Mouse (Mus musculus) right cerebral cortex, postnatal 14 days (tissue): Measurements from ENCODE around the gene AC124108.1.
A peak's percentile ranks its signal among the peaks of the same experiment; 100 is the strongest.
"Not testable (repeated sequence)": the region's sequence is repeated elsewhere in the genome, so short reads cannot be mapped to it uniquely, and the experiment has no call there.

Source experiments
- DNase-seq: peaks from one replicate; pipeline ENCODE4 v3.0.0; 2022

AC124108.1 gene

DNA sequence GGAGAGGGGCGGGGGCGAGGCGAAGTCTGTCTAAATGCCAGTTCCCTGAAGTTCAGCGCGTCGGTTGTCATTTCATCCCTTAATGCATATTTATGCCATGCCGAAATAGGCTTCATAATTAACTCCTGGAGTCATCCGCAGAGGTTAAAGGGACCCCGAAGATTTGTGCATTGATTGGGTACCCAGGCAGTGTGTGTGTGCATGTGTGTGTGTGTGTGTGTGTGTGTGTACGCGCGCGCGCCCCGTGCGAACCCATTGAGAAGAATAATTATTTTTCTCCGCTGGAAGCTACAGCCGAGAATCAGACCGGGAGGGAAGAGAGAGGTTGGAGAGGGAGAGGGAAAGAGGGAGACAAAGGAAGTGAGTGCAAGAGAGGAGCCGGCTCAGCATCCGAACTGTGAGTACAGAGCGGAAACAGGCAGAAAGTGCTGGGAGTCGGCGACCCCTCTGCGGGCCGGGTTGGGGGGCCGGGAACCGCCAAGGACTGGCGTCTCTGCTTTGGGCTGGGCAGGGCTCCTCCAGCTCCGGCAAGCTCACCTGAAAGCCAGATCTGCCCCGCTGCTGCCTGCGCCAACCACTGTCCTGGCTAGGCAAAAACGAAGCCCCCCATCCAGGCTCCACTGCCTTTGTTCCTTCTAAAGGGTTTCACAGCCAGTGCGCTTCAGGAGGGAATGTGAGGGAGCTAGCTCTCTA lies at the start of gene AC124108.1, which contains the start of gene Lemd1:
TSS of gene AC124108.1 (plus strand) at position 365 of the 693 bp plus-strand sequence.
TSS of gene Lemd1 (plus strand) at position 339 of the 693 bp plus-strand sequence.
- no peak for DNase-seq

- DNase-seq = no peak
These were observed 49.5 kb upstream of the AC124108.1 start for GRCm38 (mm10) chr1:132141753-132142152.

DNA sequence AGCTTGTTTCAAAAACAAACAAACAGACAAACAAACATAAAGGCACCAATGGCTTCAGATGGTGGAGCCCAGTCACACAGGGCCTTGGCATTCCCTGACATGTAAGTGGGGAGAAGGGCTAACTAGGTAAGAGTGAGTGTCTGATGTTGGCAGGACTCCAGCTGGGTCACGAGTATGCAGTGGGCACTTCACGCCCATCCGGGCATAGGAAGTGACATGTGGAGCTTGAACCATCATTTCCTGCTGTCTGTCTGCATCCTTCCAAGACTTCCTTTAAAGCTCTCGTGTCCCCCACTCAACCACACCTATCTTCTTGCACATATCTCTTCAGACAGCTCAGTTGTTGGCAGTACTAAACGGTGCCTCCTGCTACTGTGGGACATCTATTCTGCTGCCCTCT lies 48.2 kb upstream of the AC124108.1 start:
- no peak for DNase-seq

- no peak for DNase-seq
These were observed 47.5 kb upstream of the AC124108.1 start for GRCm38 (mm10) chr1:132143730-132144129.

GRCm38 (mm10) chr1:132144223-132144622 lies 47.0 kb upstream of the AC124108.1 start:
- no peak for DNase-seq

- DNase-seq = no peak
These were observed 46.4 kb upstream of the AC124108.1 start for GRCm38 (mm10) chr1:132144837-132145236.

- no peak for DNase-seq
These were observed 45.1 kb upstream of the AC124108.1 start for GRCm38 (mm10) chr1:132145973-132146685.

DNA sequence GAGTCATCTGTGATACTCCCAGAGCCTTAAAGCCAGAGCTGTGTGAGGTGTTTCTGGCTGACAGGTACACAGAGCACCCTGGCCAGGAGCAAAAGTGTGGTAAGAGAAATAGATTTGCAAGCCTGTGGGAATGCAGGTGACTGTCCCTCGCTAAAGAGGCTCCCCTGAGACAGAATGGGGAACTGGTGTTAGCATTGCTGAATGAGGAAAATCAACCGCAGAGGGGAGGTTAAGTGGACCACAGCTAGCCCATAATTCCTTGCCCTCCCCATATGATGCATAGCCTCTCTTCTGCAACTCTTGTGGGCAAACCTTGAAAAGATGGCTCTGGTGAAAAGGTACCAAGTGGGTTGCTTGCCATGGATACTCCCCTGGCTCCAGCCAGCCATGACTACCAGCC lies 41.8 kb upstream of the AC124108.1 start:
- no peak for DNase-seq

DNA sequence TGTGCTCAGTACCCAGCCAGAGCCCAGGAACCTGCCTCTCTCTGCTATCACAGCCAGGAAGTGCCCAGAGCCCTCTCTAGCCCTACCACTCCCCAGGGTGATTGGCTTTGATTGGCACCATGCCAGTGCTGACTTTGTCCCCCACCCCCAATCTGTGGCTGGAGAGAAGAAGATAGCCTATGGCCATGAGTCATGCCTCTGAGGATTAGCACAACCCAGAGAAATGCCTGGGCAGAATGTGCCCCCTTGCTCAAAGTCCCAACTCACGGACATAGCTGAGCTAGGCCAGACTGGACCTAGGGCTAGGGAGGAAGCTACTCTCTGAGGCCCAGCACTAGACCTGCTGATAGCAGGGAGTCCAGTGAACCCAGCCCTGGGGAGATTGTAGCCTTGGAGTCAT lies 41.1 kb upstream of the AC124108.1 start:
- DNase-seq = no peak

DNA sequence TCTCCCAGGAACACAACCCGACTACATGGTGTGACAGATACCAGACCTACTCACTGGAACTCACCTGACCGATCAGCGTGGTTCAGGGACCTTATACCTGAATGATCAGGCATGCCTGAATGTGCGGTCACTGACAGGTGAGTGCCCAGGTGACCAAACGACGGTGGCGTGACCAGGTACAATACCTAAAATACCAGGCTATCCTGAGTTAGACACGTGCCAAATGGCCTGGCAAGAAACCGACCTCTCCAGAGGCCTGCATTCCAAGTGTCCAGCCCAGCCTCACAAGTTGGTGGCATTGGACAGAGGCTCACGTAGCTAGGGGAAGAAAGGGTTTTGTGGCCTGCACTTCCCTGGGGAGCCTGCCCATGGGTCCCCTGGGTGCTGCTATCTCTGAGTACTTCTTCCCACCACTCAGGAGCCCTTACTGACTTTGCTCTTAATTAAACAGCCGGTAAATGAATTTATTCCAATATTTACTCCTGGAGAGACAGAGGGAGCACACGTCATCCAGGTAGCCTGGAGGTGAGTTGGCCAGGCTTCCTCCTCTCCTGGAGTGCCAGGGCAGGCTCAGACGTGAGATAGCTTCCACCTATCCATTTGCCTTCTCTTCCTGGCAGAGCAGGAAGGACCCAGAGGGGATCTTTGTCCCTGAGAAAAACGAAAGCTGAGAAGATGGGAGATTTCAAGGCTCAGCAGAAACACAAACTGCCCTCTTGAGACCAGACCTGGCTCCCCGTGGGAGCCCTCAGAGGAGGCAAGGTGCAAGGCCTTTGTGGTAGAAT lies 40.2 kb upstream of the AC124108.1 start:
- DNase-seq = no peak

GRCm38 (mm10) chr1:132151908-132152307 lies 39.3 kb upstream of the AC124108.1 start:
- no peak for DNase-seq

- DNase-seq = no peak
These were observed 38.1 kb upstream of the AC124108.1 start for GRCm38 (mm10) chr1:132153086-132153690.

GRCm38 (mm10) chr1:132153691-132154090 lies 37.6 kb upstream of the AC124108.1 start:
- no peak for DNase-seq

DNA sequence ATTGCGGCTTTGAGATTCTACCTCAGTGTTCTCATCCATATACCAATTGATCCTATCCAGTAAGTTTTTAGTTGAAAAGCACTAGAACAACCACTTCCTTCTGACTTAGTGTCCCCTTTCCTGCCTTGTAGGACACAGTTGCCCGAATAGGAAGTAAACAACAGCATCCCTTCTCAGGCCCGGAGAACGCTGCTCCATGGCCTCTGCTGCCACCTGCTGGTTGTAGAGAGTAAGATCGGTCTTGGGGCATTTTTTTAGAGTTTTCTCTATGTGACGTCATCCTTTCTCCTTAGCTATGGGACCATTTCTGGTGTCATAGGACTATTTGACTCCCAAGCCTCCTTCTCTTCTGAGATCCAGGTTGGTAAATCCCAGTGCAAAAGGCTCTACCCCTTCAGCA lies 35.5 kb upstream of the AC124108.1 start:
- DNase-seq = peak; percentile 78

DNA sequence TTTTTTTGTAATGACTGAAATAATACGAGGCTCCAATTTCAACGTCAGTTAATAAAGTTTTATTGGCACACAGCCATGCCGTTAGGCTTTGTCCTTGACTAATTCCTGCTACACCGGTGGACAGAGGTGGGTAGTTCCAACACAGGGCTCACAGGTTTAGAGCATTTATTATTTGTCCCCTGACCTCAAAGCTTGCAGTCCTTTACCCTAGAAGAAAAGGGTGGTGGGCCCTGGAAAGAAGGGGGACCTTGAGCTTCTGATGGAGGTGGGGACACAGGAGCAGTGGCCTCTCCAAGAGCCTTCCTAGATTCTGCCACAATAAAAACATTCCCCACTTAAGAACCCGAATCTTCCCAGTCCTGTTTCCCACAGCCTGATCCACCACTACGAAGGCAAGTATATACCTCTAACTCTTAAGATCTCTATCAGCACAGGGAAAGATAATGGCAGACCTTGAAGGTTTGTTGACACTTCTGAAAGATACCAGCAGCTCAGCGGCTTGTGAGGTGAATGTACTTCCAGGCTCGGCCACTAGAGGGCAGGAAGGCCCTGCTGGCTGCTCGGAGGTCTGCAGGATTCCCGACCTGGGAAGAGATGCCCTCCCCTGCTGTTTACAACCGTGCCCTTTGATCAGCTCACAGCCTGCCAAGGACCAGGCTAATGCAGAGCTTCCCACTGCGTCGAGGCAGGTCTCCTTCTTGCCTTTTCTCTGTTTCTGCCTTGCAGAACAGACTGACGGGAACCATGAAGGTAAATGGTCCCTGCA lies 34.1 kb upstream of the AC124108.1 start:
- peak; percentile 94 for DNase-seq

DNA sequence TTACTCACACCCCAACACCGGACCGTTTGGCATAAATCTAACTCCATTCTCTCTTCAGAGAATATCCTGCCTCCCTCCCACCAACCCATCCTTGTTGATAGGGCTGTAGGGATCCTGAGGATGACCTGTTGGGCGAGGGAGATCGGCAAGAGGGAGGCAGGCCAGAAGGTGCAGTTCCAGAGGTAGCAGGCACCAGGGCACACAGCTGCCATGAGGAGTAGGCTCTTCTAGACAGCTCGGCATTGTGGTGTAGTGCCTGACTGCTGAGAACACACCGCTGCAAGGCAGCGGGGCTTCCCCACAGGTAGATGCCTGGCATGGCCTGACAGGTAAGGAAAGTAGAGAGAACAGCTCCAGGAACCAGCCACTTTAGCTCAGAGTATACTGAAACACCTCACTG lies 33.4 kb upstream of the AC124108.1 start:
- no peak for DNase-seq

DNA sequence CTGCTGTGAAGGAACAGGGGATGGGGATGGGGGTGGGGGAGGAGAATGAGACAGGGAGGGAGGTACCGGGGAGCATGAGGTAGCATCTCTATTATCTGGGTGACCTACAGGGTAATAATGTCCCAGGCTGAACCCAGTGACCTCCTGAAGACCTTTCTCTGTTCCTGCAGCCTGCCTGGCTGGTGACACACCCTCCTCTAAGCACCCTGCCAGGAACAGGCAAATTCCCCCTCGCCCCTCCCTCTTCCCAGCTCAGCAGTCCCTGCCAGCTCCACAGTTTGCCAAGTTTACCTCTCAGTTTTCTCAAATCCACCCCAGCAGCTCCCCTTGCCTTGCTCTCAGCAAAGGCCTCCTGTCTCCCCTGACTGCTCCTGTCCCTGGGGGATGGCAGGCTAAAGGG lies 32.5 kb upstream of the AC124108.1 start:
- no peak for DNase-seq

DNA sequence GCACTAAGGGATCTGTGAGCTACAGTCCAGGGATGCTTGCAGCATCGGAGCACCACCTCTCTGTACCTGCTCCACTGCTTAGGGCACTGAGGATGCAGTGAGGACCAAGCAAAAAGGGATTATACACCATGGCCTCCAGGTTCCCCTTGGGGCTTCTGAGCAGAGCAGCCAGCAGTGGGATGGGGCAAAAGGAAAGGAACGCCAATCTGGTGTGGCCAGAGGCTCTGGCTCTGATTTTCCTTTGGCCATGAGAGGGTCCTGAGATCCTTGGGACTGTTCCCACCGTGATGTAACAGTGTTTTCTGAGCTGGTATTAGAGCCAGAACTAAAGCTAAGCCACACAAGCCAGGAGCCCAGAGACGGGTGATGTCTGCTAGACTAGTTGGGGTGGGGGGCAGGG lies 31.6 kb upstream of the AC124108.1 start:
- DNase-seq = no peak

GRCm38 (mm10) chr1:132161211-132161880 lies 29.9 kb upstream of the AC124108.1 start:
- DNase-seq = no peak

GRCm38 (mm10) chr1:132162618-132163017 lies 28.6 kb upstream of the AC124108.1 start:
- not testable (repeated sequence) for DNase-seq

DNA sequence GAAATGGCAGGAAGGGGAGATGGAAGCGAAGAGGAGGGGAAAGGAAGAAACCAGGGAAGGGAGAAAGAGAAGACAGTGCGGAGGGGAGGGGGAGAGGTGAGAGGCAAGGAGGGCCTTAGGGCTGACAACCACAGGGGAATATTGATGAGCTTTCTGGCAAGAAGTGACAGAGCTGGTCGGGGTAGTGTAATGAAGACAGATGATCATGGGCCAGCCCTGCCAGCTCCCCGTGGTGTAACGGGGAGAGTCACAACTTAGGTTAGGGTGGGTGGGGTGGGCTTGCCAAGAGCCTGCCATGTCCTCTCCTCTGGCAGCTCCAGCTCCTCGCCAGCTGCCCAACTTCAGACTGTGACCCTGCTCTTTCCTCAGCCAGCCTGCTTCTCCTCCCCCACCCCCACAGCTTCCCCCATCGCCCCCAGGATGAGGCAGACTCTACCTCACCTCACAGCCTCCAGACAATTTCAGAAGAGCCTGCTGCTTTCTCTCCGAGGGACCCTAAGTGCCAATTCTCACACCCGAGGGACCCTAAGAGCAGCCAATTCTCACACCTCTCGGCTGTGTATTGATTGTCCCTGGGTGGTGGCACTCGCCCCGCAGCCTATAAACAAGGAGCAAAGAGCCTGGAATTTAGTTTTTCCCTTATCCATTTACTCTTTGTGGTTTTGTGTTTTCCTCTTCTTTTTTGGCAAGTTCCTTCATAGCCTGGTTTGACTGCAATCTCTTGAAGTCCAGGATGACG lies 26.3 kb upstream of the AC124108.1 start:
- no peak for DNase-seq
